Mouse (Mus musculus): ENCODE results near the gene Dtl. TPM values are rescaled to one million over a fixed set of nuclear protein-coding genes. Genes with fewer than 3 reads are reported as not detected.

The Dtl gene
- polyA plus RNA-seq, 1 experiment, result 0.46 TPM

DNA sequence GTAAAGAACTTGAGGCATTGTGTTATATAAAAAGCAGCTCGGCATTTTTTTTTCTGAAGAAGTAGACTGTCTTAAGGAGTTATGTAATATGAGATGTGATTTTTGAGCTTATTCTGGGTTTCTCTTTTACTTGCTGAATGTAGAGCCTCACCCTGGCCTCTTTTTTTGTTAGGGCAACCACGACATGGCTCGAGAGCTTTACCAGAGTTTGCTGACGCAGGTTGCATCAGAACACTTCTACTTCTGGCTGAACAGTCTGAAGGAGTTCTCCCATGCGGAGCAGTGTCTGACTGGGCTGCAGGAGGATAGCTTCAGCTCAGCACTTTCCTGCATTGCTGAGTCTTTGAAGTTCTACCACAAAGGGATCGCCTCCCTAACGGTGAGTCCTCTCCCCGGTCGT, 36.3 kb upstream of the Dtl start:
- whole genome bisulfite sequencing, result 82% methylated on average over 9 of the region's 9 CpGs
- TF ChIP-seq POLR2A (IDR thresholded peaks at IDR 0.05; ENCODE audit: borderline replicate concordance, extremely low read depth, low read depth, low read length) (no peak), CTCF (IDR thresholded peaks at IDR 0.05; ENCODE audit: insufficient read depth, low read length) (no peak)

DNA sequence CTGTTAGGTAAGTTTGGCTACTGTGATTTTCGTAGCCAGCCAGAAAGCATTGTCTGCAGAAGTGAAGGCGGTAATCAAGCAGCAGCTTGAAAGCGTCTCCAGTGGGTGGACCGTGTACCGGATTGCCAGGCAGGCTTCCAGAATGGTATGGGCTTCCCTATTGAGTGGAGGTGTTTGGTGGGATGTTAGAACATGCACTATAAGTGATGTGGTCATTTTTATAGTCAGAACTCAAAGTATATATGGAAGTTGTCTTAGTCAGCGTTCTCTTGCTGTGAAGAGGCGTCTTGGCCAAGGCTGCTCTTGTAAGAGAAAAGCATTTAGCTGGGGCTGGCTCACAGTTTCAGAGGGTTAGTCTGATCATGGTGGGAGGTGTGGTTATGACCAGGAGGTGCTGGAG, 35.0 kb upstream of the Dtl start:
- no peak for TF ChIP-seq POLR2A (IDR thresholded peaks at IDR 0.05; ENCODE audit: borderline replicate concordance, extremely low read depth, low read depth, low read length)
- TF ChIP-seq CTCF (IDR thresholded peaks at IDR 0.05; ENCODE audit: insufficient read depth, low read length), result no peak
- WGBS, result 96% methylated on average over 7 of the region's 7 CpGs
- Histone ChIP-seq H3K4me3 (replicated peaks; ENCODE audit: extremely low read depth, low read depth, low read length) (no peak overlapping the region), H3K4me1 (ENCODE audit: control insufficient read depth, insufficient read depth, low read length) (no peaks in the 10 kb centered on the region)
- DNase-seq, result no peak

More for the DNA sequence above, 36.3 kb upstream of the Dtl start:
- Histone ChIP-seq H3K4me1 (ENCODE audit: control insufficient read depth, insufficient read depth, low read length) (no peaks in the 10 kb centered on the region), H3K4me3 (replicated peaks; ENCODE audit: extremely low read depth, low read depth, low read length) (no peak overlapping the region)
- no peak for DNase-seq

- 80% methylated on average over 1 of the region's 1 CpGs for WGBS
- TF ChIP-seq POLR2A (IDR thresholded peaks at IDR 0.05; ENCODE audit: borderline replicate concordance, extremely low read depth, low read depth, low read length) (no peak), CTCF (IDR thresholded peaks at IDR 0.05; ENCODE audit: insufficient read depth, low read length) (no peak)
- no peak overlapping the region for H3K4me3 ChIP-seq (replicated peaks; ENCODE audit: extremely low read depth, low read depth, low read length)
- H3K4me1 ChIP-seq (ENCODE audit: control insufficient read depth, insufficient read depth, low read length), result no peaks in the 10 kb centered on the region
- no peak for DNase-seq
Observed at GRCm38 (mm10) chr1:191609578-191609977, 34.2 kb upstream of the Dtl start.

DNA sequence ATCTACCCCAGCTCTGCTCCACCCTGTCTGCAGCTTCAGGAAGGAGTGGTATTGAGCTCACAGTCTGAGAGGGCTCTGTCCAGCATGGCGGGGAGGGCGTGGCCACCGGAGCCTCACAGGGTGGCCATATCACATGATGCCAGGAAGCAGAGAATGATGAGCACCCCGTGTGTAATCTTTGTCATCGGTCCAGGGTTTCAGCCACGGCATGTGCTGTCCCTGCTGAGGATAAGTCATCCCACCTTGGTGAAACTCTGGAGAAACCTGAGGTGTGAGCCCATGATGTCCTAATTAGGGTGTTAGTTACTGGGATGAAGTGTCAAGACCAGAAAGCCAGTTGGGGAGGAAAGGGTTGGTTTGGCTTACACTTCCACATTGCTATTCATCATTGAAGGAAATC, 33.7 kb upstream of the Dtl start:
- H3K4me3 ChIP-seq (replicated peaks; ENCODE audit: extremely low read depth, low read depth, low read length), result no peak overlapping the region
- 89% methylated on average over 6 of the region's 6 CpGs for WGBS
- no peak for DNase-seq
- no peaks in the 10 kb centered on the region for H3K4me1 ChIP-seq (ENCODE audit: control insufficient read depth, insufficient read depth, low read length)
- TF ChIP-seq POLR2A (IDR thresholded peaks at IDR 0.05; ENCODE audit: borderline replicate concordance, extremely low read depth, low read depth, low read length) (no peak), CTCF (IDR thresholded peaks at IDR 0.05; ENCODE audit: insufficient read depth, low read length) (no peak)

DNA sequence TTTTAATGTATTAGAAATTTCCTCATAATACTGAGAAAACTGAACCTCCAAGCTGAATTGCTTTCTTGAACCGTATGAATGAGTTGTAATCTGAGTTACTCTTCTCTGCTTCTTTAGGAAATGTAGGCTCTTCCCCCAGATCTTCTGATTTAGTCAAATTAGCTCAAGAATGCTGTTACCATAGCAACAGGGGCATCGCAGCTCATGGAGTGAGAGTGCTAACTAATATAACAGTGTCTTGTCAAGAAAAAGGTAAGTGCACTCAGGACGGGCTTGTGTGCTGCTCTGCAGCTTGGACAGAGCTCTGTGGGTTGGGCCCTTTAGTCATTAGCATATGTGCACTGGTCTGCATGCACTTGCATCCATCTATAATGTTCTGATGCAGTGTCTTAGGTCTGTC, 29.3 kb upstream of the Dtl start:
- TF ChIP-seq CTCF (IDR thresholded peaks at IDR 0.05; ENCODE audit: insufficient read depth, low read length) (no peak), POLR2A (IDR thresholded peaks at IDR 0.05; ENCODE audit: borderline replicate concordance, extremely low read depth, low read depth, low read length) (no peak)
- Histone ChIP-seq H3K4me3 (replicated peaks; ENCODE audit: extremely low read depth, low read depth, low read length) (no peak overlapping the region), H3K4me1 (ENCODE audit: control insufficient read depth, insufficient read depth, low read length) (no peaks in the 10 kb centered on the region)
- no peak for DNase-seq
- 82% methylated on average over 3 of the region's 3 CpGs for WGBS

DNA sequence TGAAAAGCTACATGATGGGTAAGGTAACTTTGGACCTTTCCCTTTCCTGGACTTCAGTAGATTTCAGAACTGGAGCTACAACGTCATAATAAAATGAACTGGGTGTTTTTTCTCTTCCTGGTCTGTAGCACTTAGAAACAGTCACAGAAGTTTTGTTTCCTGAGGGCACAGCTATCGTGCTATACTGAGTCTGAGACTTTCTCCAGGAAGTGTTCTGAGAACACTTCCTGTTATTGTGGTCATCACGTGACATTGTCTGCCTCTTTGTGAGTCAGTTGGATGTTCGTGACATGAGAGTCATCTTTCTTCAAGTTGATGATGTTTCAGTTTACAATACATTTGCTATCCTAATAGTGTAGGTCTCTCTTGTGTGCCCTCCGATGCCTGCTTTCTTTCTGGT, 23.9 kb upstream of the Dtl start:
- H3K4me3 ChIP-seq (replicated peaks; ENCODE audit: extremely low read depth, low read depth, low read length), result peak overlapping the region; percentile 29
- no peak for DNase-seq
- peaks cover 4% of the 10 kb centered on the region; the same call in 1 of the 2 replicates for H3K4me1 ChIP-seq (ENCODE audit: control insufficient read depth, insufficient read depth, low read length)
- 40% methylated on average over 5 of the region's 5 CpGs for WGBS
- no peak for TF ChIP-seq CTCF (IDR thresholded peaks at IDR 0.05; ENCODE audit: insufficient read depth, low read length)
- no peak for TF ChIP-seq POLR2A (IDR thresholded peaks at IDR 0.05; ENCODE audit: borderline replicate concordance, extremely low read depth, low read depth, low read length)

DNA sequence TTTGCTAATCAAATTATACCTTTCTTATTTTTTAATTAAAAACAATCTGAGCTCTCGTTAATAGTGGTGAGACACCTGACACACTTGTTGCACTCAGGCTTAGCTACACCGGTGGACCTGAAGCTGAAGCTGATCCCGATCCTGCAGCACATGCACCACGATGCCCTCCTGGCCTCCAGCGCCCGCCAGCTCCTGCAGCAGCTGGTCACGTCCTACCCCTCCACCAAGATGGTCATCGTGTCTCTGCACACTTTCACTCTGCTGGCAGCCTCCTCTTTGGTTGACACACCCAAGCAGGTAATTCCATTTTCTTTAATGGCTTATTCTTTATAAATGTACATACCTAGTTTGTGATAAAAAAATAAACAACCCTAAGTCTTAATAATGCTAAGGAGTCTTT, 20.7 kb upstream of the Dtl start:
- DNase-seq, result no peak
- WGBS, result 92% methylated on average over 8 of the region's 8 CpGs
- TF ChIP-seq POLR2A (IDR thresholded peaks at IDR 0.05; ENCODE audit: borderline replicate concordance, extremely low read depth, low read depth, low read length) (no peak), CTCF (IDR thresholded peaks at IDR 0.05; ENCODE audit: insufficient read depth, low read length) (no peak)
- Histone ChIP-seq H3K4me1 (ENCODE audit: control insufficient read depth, insufficient read depth, low read length) (peaks cover 12% of the 10 kb centered on the region), H3K4me3 (replicated peaks; ENCODE audit: extremely low read depth, low read depth, low read length) (no peak overlapping the region)

DNA sequence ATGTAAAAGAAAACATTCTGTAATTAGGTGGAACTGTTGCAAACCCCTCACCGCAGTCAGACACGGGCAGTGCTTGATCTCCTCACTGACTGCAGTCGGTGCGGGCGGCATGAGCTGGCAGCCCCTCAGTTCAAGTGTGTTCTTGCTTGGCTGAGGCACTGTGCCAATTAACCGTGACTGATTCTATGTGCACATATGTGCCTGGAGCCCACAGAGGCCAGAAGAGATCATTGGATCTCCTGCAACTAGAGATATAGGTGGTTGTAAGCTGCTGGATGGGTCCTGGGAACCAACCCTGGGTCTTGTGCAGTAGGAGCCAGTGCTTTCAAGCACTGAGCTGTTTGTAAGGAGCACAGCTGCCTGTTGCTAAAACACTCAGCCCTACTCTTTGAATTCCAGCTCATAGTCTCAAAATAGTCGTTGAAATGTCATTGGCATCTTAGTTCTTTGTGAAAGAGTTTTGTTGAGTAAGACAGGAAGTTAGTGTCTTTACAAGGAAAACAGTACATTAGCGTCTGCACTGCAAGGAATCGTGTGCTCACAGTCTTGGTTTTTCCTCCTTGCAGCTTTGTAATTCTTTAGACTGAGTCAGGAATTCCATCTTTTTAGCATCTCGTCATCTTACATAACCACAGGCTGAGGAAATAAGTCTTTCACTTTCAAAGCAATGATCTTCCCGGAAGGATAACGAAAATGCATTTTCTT, 16.8 kb upstream of the Dtl start:
- 48% methylated on average over 12 of the region's 12 CpGs for WGBS
- peak; percentile 23 for DNase-seq
- Histone ChIP-seq H3K4me3 (replicated peaks; ENCODE audit: extremely low read depth, low read depth, low read length) (peak overlapping the region; percentile 2), H3K4me1 (ENCODE audit: control insufficient read depth, insufficient read depth, low read length) (peaks cover 8% of the 10 kb centered on the region)
- no peak for TF ChIP-seq POLR2A (IDR thresholded peaks at IDR 0.05; ENCODE audit: borderline replicate concordance, extremely low read depth, low read depth, low read length)

DNA sequence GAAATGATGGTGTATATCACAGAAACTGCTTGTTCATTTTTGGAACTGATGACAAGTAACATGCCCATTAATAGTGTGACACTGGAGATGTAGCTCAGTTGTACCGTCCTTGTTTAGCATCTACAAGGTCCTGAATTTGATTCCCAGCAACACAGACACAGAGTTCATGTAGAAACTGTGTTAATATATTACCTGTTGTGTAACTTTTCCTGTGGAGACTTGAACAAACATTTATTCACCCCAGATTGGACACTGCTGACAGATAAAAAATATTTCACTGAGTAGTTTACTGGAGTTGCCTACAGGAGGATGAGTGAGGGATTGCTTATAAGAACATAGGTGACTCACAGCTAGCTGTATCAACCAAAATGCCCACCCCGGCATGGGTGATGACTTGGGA, 13.4 kb upstream of the Dtl start:
- WGBS, result 92% methylated on average over 2 of the region's 2 CpGs
- Histone ChIP-seq H3K4me3 (replicated peaks; ENCODE audit: extremely low read depth, low read depth, low read length) (no peak overlapping the region), H3K4me1 (ENCODE audit: control insufficient read depth, insufficient read depth, low read length) (peaks cover 8% of the 10 kb centered on the region)
- DNase-seq, result no peak
- TF ChIP-seq POLR2A (IDR thresholded peaks at IDR 0.05; ENCODE audit: borderline replicate concordance, extremely low read depth, low read depth, low read length) (no peak), CTCF (IDR thresholded peaks at IDR 0.05; ENCODE audit: insufficient read depth, low read length) (no peak)

DNA sequence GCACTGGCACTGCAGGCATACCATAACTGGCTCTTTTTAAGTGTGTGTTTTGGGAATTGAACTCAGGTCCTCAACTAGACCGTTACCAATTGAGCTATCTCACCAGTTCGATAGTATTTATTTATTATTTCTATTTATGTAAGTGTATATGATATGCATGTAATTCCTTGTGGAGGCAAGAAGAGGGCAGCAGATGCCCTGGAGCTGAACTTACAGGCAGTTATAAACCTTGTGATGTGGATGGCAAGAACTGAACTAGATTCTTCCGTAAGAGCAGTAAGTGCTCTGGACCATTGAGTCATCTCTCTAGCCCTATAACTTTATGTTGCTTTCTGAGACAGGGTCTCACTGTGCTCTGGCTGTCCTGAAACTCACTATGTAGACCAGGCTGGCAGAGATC, 11.7 kb upstream of the Dtl start:
- Histone ChIP-seq H3K4me1 (ENCODE audit: control insufficient read depth, insufficient read depth, low read length) (peaks cover 2% of the 10 kb centered on the region; the same call in 1 of the 2 replicates), H3K4me3 (replicated peaks; ENCODE audit: extremely low read depth, low read depth, low read length) (no peak overlapping the region)
- DNase-seq, result no peak
- 80% methylated on average over 3 of the region's 3 CpGs for WGBS
- TF ChIP-seq POLR2A (IDR thresholded peaks at IDR 0.05; ENCODE audit: borderline replicate concordance, extremely low read depth, low read depth, low read length), result no peak
- no peak for TF ChIP-seq CTCF (IDR thresholded peaks at IDR 0.05; ENCODE audit: insufficient read depth, low read length)
